Mouse (Mus musculus): ENCODE results near the gene Il1r1.
"Not testable (repeated sequence)": the region's sequence is repeated elsewhere in the genome, so short reads cannot be mapped to it uniquely, and the experiment has no call there.

The Il1r1 gene

GRCm38 (mm10) chr1:40270415-40270814 lies 45.5 kb downstream of the Il1r1 start:
- DNase-seq (ENCODE audit: extremely low spot score, low spot score): no peak

DNA sequence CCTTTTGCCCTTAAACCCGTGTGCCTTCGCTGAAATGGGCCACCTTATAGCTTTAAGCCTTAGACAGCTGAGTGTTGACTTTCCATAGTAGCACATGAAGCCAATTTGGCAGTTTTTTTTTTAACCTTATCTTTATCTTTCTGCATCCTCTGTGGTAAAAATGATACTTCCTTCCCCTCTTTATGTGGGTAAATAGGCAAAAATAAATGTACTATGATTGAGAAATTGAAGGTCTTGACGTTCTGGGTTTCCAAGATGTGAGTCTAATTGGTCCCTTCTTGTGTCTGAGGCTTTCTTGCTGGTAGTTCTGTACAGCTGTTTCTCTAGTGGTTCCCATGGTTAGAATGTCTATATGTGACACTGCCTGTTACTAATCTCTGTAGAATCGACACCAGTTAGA lies 46.2 kb downstream of the Il1r1 start:
- no peak for DNase-seq (ENCODE audit: extremely low spot score, low spot score)

DNA sequence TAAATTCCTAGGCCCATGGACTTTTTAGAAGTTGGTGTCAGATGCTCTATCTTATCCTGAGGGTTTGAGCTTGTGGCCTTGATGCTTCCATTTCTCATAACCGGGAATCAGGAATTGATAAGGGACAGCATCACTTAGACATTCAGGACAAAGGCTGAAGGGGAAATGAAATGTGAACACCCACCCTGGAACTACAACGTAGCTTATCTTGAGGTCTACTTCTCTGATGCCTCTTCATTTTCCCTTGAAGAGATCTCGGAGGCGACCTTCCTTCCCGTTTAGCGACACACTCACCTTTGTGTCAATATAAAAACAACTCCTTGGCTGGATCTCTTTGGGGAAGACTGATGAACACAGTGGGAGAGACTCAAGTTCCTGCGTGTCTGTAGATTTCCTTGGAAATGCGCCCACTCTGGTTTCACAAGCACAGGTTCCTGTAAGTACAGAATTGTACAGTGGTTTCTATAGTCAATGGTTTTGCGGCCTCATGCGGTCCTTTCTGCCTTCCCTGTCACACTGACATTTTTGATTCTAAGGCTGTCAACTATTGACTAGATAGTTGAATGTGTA lies 46.7 kb downstream of the Il1r1 start:
- DNase-seq (ENCODE audit: extremely low spot score, low spot score): no peak

DNA sequence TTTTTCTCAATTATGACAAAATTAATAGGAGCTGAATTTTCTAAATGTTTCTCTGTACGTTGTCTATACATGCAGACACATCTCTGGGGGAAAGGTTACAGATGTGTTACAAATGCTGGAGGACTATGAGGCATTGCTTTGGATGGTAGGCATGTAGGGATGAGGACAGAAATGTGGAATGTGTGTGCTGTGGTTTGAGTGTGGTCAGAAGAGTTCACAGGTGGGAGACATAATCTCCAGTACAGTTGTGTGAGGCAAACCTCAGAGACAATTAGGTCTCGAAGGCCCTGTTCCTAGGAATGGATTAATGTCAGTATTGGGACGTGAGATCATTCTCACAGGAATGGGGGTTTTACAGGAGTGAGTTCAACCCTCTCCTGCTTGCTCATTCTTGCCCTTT lies 47.3 kb downstream of the Il1r1 start:
- no peak for DNase-seq (ENCODE audit: extremely low spot score, low spot score)

DNA sequence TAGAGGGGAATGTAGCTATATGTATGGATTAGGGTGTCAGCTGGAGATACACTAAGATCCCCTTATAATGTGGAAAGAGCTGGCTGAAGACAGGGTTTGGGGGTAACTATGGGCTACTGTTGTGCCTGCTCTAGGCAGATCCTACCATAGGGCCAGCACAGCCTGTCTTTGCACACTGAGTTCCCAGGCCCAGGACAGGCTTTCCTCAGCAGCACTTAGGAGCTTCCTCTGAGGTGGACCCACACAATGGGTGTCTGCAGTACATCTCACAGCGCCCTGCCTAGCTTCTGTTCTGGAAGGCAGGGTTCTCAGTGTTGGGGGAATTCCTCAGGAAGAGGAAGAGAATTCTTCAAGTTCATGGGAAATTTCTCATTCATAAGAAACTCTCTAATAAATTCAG lies 48.6 kb downstream of the Il1r1 start:
- DNase-seq (ENCODE audit: extremely low spot score, low spot score): no peak

GRCm38 (mm10) chr1:40275285-40276013 lies 50.6 kb downstream of the Il1r1 start:
- DNase-seq (ENCODE audit: extremely low spot score, low spot score): no peak

DNA sequence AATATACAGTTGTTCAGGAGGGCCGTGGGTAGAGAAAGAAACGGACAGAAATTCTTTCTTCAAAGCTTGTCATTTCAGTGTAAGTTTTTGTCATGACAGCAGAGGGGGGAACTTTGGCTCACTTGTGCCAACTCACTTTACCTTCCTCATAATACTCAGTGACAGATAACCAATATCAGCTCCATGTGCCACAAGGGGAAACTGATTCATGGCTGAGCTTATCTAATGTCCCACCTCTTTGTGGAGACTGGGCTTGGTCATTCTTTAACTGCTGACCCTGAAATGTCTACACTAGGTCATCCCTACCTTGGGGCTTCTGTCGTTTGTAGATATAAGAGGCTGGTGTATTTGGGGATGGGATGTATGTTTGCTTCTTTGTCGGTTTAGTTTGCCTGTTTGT lies 53.1 kb downstream of the Il1r1 start:
- DNase-seq (ENCODE audit: extremely low spot score, low spot score): no peak

DNA sequence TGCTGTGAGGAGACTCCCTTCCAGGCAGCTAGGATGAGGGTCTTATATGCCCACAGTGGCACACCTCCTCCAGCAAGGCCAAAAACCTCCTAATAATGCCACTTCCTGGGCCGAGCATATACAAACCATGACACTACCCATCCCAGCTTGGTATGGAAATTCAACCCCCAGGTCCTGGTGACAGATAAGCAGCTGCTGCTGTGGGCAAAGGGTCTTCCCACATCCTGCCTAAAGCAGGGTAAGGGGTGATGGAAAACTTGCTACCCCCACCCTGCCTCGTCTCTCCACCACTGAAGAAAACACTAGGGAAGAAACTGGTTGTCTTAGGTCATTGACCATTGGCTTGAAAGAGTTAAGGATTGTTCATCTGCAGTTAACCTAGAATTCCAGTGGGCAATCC lies 53.8 kb downstream of the Il1r1 start:
- DNase-seq (ENCODE audit: extremely low spot score, low spot score): no peak

- no peak for DNase-seq (ENCODE audit: extremely low spot score, low spot score)
Measured at GRCm38 (mm10) chr1:40279182-40279743, 54.4 kb downstream of the Il1r1 start.

DNA sequence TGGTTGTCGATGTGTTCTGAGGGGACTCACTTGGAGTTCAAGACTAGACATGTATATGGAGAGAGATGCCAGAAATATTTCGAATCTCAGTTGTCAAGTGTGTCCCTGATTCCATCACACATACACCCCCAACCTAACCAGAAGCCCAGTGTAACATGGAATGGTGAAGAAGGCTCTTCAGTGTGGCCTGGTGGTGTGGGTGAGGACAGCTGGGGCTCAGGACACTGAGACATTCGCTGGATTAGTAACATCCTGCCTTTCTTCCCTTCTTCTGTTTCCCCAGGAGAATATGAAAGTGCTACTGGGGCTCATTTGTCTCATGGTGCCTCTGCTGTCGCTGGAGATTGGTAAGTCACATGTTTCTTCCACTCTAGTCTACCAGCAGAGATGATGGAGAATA lies 57.1 kb downstream of the Il1r1 start:
- no peak for DNase-seq (ENCODE audit: extremely low spot score, low spot score)

GRCm38 (mm10) chr1:40282394-40282793 lies 57.5 kb downstream of the Il1r1 start:
- DNase-seq (ENCODE audit: extremely low spot score, low spot score): no peak

GRCm38 (mm10) chr1:40283995-40284394 lies 59.1 kb downstream of the Il1r1 start:
- DNase-seq (ENCODE audit: extremely low spot score, low spot score): no peak

DNA sequence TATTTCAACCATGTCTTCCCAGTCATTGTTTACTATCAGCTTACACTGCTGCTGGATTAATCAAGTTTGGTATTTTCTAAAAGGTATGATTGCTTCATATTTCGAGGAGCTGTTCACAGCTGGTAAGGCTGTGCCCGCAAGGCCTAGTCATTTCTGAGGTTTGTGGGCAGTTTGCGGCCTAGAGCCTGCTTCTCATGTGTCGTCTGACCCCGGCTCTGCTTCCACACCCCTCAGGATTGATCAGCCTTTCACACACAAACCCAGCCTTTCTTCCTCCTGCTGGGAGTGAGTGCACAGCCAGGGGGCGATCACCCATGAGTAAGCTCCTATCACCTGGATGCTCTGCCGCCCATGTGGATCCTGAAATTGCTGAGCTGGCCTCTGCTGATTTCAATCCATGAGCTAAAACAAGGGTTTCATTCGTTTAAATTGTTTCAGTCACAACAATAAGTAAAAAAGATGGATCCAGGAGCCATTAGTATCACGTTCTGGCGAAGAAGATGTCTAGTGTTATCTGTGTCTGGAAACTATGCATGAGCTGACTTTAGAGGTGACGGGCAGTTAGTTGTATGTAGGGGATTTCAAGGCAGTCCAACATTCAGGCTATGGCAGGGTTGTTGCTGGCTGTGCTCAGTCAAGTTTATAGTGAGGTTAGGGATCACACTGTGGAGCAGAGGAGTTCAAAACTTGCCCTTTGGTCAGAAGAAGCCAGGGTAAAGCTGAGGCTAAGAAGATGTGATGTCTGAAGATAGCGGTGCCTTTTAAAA lies 65.8 kb downstream of the Il1r1 start:
- DNase-seq (ENCODE audit: extremely low spot score, low spot score): no peak

- no peak for DNase-seq (ENCODE audit: extremely low spot score, low spot score)
Measured at GRCm38 (mm10) chr1:40292231-40292630, 67.4 kb downstream of the Il1r1 start.

- no peak for DNase-seq (ENCODE audit: extremely low spot score, low spot score)
Measured at GRCm38 (mm10) chr1:40293891-40294290, 69.0 kb downstream of the Il1r1 start.

DNA sequence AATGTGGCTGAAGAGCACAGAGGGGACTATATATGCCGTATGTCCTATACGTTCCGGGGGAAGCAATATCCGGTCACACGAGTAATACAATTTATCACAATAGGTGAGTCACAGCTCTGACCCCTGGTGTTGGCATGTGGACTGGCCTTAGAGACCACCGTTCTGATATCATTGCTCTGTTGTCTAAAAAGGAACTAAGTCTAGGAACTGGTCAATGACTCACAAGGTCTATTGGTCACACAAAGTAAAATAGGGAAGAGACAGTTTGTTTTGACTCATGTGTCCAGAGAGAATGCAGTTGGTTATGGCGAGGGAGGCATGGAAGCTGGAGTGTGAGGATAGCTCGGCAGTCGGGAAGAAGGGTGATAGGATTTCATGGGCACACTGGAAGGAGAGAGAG lies 69.9 kb downstream of the Il1r1 start:
- no peak for DNase-seq (ENCODE audit: extremely low spot score, low spot score)

GRCm38 (mm10) chr1:40298053-40298452 lies 73.2 kb downstream of the Il1r1 start:
- DNase-seq (ENCODE audit: extremely low spot score, low spot score): no peak

GRCm38 (mm10) chr1:40303179-40303866 lies 78.4 kb downstream of the Il1r1 start:
- no peak for DNase-seq (ENCODE audit: extremely low spot score, low spot score)

DNA sequence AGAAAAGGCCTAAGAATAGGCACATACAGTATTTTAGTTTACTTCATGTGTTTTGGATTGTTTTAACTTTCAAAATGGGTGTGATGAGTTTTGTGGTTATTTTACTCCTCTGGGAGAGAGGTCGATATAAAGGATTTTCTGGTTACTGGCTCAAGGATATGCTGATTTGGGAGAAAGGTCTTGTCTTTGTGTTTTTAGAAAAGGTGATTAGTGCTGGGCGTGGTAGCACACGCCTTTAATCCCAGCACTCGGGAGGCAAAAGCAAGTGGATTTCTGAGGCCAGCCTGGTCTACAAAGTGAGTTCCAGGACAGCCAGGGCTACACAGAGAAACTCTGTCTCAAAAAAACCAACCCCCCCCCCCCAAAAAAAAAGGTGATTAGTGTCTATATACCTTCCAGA lies 79.4 kb downstream of the Il1r1 start:
- not testable (repeated sequence) for DNase-seq (ENCODE audit: extremely low spot score, low spot score)

DNA sequence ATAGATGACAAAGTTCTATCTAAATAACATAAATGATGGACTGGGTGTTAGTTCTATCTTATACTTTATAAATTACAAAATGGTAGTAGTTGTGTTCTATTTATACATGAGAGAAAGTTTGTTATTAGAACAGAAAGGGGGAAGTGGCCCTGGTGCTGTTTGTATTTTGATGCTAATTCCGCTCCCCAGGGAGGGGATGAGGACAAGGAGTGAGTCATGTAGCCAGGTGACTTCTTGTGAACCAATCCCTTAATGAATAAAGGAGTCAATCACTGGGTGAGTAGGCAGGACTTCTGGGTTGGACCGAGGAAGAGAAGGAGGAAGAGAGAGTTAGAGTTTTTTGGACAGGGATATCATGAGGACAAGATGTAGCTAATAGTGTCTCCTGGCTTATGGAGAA lies 81.2 kb downstream of the Il1r1 start:
- no peak for DNase-seq (ENCODE audit: extremely low spot score, low spot score)

DNA sequence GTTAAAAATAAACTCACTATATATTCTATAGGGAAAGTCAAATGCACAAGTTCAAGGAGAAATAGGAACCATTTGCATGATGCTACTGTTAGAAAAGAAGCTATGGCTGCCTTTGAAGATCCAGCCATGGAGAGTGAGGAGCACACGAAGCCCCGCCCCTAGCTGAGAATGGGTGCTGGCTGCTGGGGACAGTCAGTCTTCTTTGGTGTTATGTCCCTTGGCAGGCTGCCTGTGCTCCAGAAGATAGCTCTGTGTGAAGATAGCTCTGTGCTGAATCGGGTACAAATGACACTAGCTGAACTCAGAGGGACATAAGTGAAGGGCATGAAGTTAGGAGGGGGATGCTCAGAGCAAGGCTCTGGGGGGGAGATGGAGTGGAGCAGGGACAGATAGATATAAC lies 86.2 kb downstream of the Il1r1 start:
- no peak for DNase-seq (ENCODE audit: extremely low spot score, low spot score)

GRCm38 (mm10) chr1:40311625-40312024 lies 86.7 kb downstream of the Il1r1 start:
- DNase-seq (ENCODE audit: extremely low spot score, low spot score): no peak

Measured in neural tube, embryonic 10.5 days (tissue).